Mouse (Mus musculus): Measurements from ENCODE around the gene Ostn.

DNA sequence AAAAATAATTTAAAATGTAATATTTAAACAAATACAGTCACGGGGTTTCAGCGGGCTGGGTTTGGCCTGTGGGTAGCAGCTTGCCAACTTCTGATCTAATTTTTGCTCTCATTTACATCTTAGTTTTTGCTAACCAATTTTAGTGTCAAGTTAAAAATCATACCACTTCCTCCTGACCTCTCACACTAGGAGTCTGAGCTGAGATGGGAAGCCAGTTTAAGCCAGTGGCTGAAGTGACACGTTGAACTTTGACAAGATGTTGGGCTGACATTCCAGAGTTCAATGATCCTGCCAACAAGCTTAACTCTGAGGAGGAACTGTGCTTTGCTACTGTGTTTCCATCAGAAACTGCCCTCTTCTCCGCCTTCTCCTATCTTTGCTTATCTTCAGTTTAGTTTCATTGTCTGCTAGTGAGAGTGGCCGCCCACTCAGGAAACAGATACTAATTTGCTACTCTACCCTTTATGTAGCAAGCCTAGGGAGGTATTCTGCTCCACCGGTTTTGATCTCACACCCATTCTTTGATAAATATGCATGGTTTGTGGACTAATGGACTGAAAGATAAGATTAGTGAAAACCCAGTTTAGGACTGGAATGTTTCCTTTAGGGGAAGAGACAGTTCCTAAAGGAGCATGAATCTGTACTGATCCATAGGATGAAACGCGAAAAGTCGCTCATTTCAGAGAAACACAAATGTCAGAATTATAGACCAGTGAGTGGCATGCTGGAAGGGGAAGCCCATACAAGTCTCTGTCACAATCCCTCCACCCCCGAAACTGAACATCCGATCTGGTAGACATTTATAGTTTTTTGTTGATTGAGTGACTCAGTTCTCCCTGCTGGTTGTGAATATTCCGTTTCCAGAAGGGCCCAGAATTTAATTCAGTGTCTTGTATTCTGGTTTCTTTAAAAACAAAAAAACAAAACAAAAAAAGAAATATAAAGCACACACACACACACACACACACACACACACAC, 80.6 kb downstream of the Ostn start:
- TF ChIP-seq POLR2A (IDR thresholded peaks at IDR 0.05; ENCODE audit: insufficient read depth, low read depth, low read length) = no peak
- TF ChIP-seq CTCF (IDR thresholded peaks at IDR 0.05; ENCODE audit: insufficient read depth, low read depth, low read length) = no peak
